Mouse (Mus musculus): ENCODE data around the gene Ccl3.

Gene Ccl3

GRCm38 (mm10) chr11:83619037-83619436 is 30.1 kb downstream of the Ccl3 start:
- DNase-seq (ENCODE audit: low read depth) = no peak

GRCm38 (mm10) chr11:83618238-83618637 is 30.9 kb downstream of the Ccl3 start:
- no peak for DNase-seq (ENCODE audit: low read depth)

GRCm38 (mm10) chr11:83616586-83616985 is 32.6 kb downstream of the Ccl3 start:
- no peak for DNase-seq (ENCODE audit: low read depth)

- DNase-seq (ENCODE audit: low read depth) = no peak
Measured at GRCm38 (mm10) chr11:83610900-83611299, 38.3 kb downstream of the Ccl3 start.

- DNase-seq (ENCODE audit: low read depth) = no peak
Measured at GRCm38 (mm10) chr11:83606396-83606795, 42.8 kb downstream of the Ccl3 start.

- DNase-seq (ENCODE audit: low read depth) = no peak
Measured at GRCm38 (mm10) chr11:83605535-83605934, 43.6 kb downstream of the Ccl3 start.

GRCm38 (mm10) chr11:83604698-83605097 is 44.5 kb downstream of the Ccl3 start:
- DNase-seq (ENCODE audit: low read depth) = no peak

- DNase-seq (ENCODE audit: low read depth) = no peak
Measured at GRCm38 (mm10) chr11:83603399-83603798, 45.8 kb downstream of the Ccl3 start.

- DNase-seq (ENCODE audit: low read depth) = no peak
Measured at GRCm38 (mm10) chr11:83600576-83600975, 48.6 kb downstream of the Ccl3 start.

- no peak for DNase-seq (ENCODE audit: low read depth)
Measured at GRCm38 (mm10) chr11:83598991-83599390, 50.2 kb downstream of the Ccl3 start.

- no peak for DNase-seq (ENCODE audit: low read depth)
Measured at GRCm38 (mm10) chr11:83598207-83598837, 50.8 kb downstream of the Ccl3 start.
